In genomic region chr10:62311464-62311863, GRCm38 (mm10) we compare ENCODE assay signal across 8 mouse cellular contexts. TPM values are rescaled to one million over a fixed set of nuclear protein-coding genes. Genes with fewer than 3 reads are reported as not detected.
DNase-seq lines count a peak whose midpoint lies in the region; ATAC-seq and TF ChIP-seq lines count a peak whose summit lies in the region.

No protein-coding gene starts in this region.

- H3K9ac ChIP-seq in forebrain, embryonic 13.5 days, result no peak overlapping the region
- no peak overlapping the region for H3K9ac ChIP-seq in intestine, embryonic 16.5 days (ENCODE audit: low read depth, low read length)
- H3K9ac ChIP-seq in liver, postnatal 0 days (replicated peaks), result no peak overlapping the region
- H3K9ac ChIP-seq in stomach, embryonic 16.5 days (ENCODE audit: low read length), result peak overlapping the region; percentile 6; the same call in 1 of the 2 replicates

- peak; percentile 14 for DNase-seq in embryo, embryonic 10 days (ENCODE audit: low spot score)
- DNase-seq in embryo, embryonic 9.5 days (ENCODE audit: extremely low spot score), result no peak
- peak; percentile 67 for DNase-seq in 416B (ENCODE audit: low read depth)
- peak; percentile 62 for DNase-seq in liver, postnatal 0 days
- DNase-seq in c-Kit-positive CD71-positive TER-119-positive erythroid progenitor cells, embryonic 14.5 days (ENCODE audit: low spot score), result no peak

- H3K9me3 ChIP-seq in forebrain, embryonic 13.5 days (replicated peaks), result no peaks in the 10 kb centered on the region
- no peaks in the 10 kb centered on the region for H3K9me3 ChIP-seq in intestine, embryonic 16.5 days (ENCODE audit: control insufficient read depth, low read length)
- no peaks in the 10 kb centered on the region for H3K9me3 ChIP-seq in liver, postnatal 0 days (ENCODE audit: low read length)
- H3K9me3 ChIP-seq in stomach, embryonic 16.5 days (replicated peaks; ENCODE audit: control insufficient read depth, low read length), result no peaks in the 10 kb centered on the region

- WGBS in forebrain, embryonic 13.5 days, result 17% methylated on average over 6 of the region's 6 CpGs
- 40% methylated on average over 6 of the region's 6 CpGs for WGBS in intestine, embryonic 16.5 days
- 23% methylated on average over 6 of the region's 6 CpGs for WGBS in liver, postnatal 0 days (ENCODE audit: insufficient replicate concordance)
- WGBS in stomach, embryonic 16.5 days, result 27% methylated on average over 6 of the region's 6 CpGs

- no peak for TF ChIP-seq EP300 in liver, postnatal 0 days (IDR thresholded peaks at IDR 0.05; ENCODE audit: low read depth)

- peak; percentile 50; the same call in 1 of the 2 replicates for ATAC-seq in forebrain, embryonic 13.5 days
- no peak for ATAC-seq in intestine, embryonic 16.5 days
- ATAC-seq in liver, postnatal 0 days, result 0 out of 2 replicates have a peak, but pooled peaks have one; percentile 21
- ATAC-seq in stomach, embryonic 16.5 days (ENCODE audit: insufficient read depth, low FRiP score), result peak; percentile 27; the same call in 1 of the 2 replicates

- no peak for TF ChIP-seq CTCF in liver, postnatal 0 days (IDR thresholded peaks at IDR 0.05; ENCODE audit: low read depth)

- no peak overlapping the region; the same call in 1 of the 2 replicates for H3K27ac ChIP-seq in forebrain, embryonic 13.5 days
- H3K27ac ChIP-seq in intestine, embryonic 16.5 days (ENCODE audit: low read length), result no peak overlapping the region
- peak overlapping the region; percentile 23; the same call in 1 of the 2 replicates for H3K27ac ChIP-seq in liver, postnatal 0 days (ENCODE audit: low read depth)
- peak overlapping the region; percentile 67 for H3K27ac ChIP-seq in stomach, embryonic 16.5 days (ENCODE audit: low read length)

- H3K4me1 ChIP-seq in forebrain, embryonic 13.5 days, result peaks cover 10% of the 10 kb centered on the region
- H3K4me1 ChIP-seq in intestine, embryonic 16.5 days (ENCODE audit: control insufficient read depth, insufficient read depth, low read length), result peaks cover 12% of the 10 kb centered on the region; the same call in 1 of the 2 replicates
- H3K4me1 ChIP-seq in liver, postnatal 0 days (ENCODE audit: insufficient read depth), result peaks cover 21% of the 10 kb centered on the region
- peaks cover 12% of the 10 kb centered on the region; the same call in 1 of the 2 replicates for H3K4me1 ChIP-seq in stomach, embryonic 16.5 days (ENCODE audit: control insufficient read depth, insufficient read depth, low read length)

- no peak overlapping the region for H3K4me2 ChIP-seq in forebrain, embryonic 13.5 days
- peak overlapping the region; percentile 34; the same call in 1 of the 2 replicates for H3K4me2 ChIP-seq in intestine, embryonic 16.5 days (ENCODE audit: low read depth, low read length)
- H3K4me2 ChIP-seq in liver, postnatal 0 days (ENCODE audit: low read depth, low read length), result peak overlapping the region; percentile 22
- peak overlapping the region; percentile 26; the same call in 1 of the 2 replicates for H3K4me2 ChIP-seq in stomach, embryonic 16.5 days (ENCODE audit: low read depth, low read length)

- no peak overlapping the region for H3K4me3 ChIP-seq in forebrain, embryonic 13.5 days
- H3K4me3 ChIP-seq in intestine, embryonic 16.5 days (ENCODE audit: low read length), result no peak overlapping the region
- no peak overlapping the region for H3K4me3 ChIP-seq in liver, postnatal 0 days (ENCODE audit: low read depth, low read length)
- H3K4me3 ChIP-seq in stomach, embryonic 16.5 days (replicated peaks; ENCODE audit: low read length), result no peak overlapping the region

- H3K27me3 ChIP-seq in forebrain, embryonic 13.5 days, result no peaks in the 10 kb centered on the region
- H3K27me3 ChIP-seq in intestine, embryonic 16.5 days (replicated peaks; ENCODE audit: control insufficient read depth, insufficient read depth, low read length), result no peaks in the 10 kb centered on the region
- no peaks in the 10 kb centered on the region for H3K27me3 ChIP-seq in liver, postnatal 0 days (ENCODE audit: insufficient read depth, low read length)
- H3K27me3 ChIP-seq in stomach, embryonic 16.5 days (ENCODE audit: control insufficient read depth, insufficient read depth, low read length), result no peaks in the 10 kb centered on the region

- no peaks in the 10 kb centered on the region; the same call in 1 of the 2 replicates for H3K36me3 ChIP-seq in forebrain, embryonic 13.5 days (ENCODE audit: poor library complexity, severe bottlenecking)
- H3K36me3 ChIP-seq in intestine, embryonic 16.5 days (ENCODE audit: control insufficient read depth, insufficient read depth, low read length), result no peaks in the 10 kb centered on the region
- H3K36me3 ChIP-seq in liver, postnatal 0 days (replicated peaks; ENCODE audit: insufficient read depth, low read length), result peaks cover 39% of the 10 kb centered on the region
- no peaks in the 10 kb centered on the region for H3K36me3 ChIP-seq in stomach, embryonic 16.5 days (ENCODE audit: control insufficient read depth, insufficient read depth, low read length)

RNA-seq across cellular contexts. Expression of gene Tacr2, which starts 59.2 kb away (rescaled TPM):
- not detected in 2 replicates for polyA plus RNA-seq in forebrain, embryonic 13.5 days (2015; fragmentation: Nextera tagmentation; extraction: Ambion mirVana)
- polyA plus RNA-seq in intestine, embryonic 16.5 days (2015; fragmentation: Nextera tagmentation; extraction: Ambion mirVana), result 0.98 and 1.2 TPM in 2 replicates
- not detected in 2 replicates for polyA plus RNA-seq in liver, postnatal 0 days (2015; fragmentation: Nextera tagmentation; extraction: Ambion mirVana)
- 1.4 and 1.6 TPM in 2 replicates for polyA plus RNA-seq in stomach, embryonic 16.5 days (2015; fragmentation: Nextera tagmentation; extraction: Ambion mirVana)

Comparison
In these comparisons a context has a peak if more than half of its experiments do, and no peak if none do; other contexts are left out.
1. DNase-seq: peak in embryo, embryonic 10 days (single experiment), 416B (single experiment) and liver, postnatal 0 days (single experiment); none in embryo, embryonic 9.5 days (single experiment) and c-Kit-positive CD71-positive TER-119-positive erythroid progenitor cells, embryonic 14.5 days (single experiment).
2. H3K27ac ChIP-seq: peak in liver, postnatal 0 days (single experiment) and stomach, embryonic 16.5 days (single experiment); none in forebrain, embryonic 13.5 days (single experiment) and intestine, embryonic 16.5 days (single experiment).